23 mouse cellular contexts compared by ENCODE assay signal in genomic region chr11:80589387-80589786, GRCm38 (mm10).
A peak's percentile ranks its signal among the peaks of the same experiment; 100 is the strongest.
DNase-seq lines count a peak whose midpoint lies in the region; ATAC-seq and TF ChIP-seq lines count a peak whose summit lies in the region.
"Had no signal": no experiment of that assay in that cellular context is flagged by ENCODE, and none has a peak within 500 bp of the region (broad histone marks: within the 10 kb centered on the region; RNA-seq: fewer than 3 reads in every experiment).

No protein-coding gene starts in this region.

- dilution Hi-C loops in CH12.LX (cut with MboI; ENCODE audit: extremely low pct_ligation_motif_present, extremely low pct_unique_long_range_greater_than_20kb, low sequenced_read_pairs) = no loop called here

- DNase-seq in embryo, embryonic 11 days = peak; percentile 18
- DNase-seq in embryo, embryonic 9.5 days (ENCODE audit: extremely low spot score) = no peak
- DNase-seq in hindbrain, postnatal 0 days (ENCODE audit: low spot score) = no peak
- peak; percentile 51 for DNase-seq in CH12.LX (ENCODE audit: extremely low read depth)
- no peak for DNase-seq in T-cell, adult 2 months (ENCODE audit: low spot score)
- DNase-seq: adrenal gland, adult 8-10 months; adrenal gland, postnatal 14 days; adrenal gland, postnatal 36 days; B cell, adult 2 months; cerebellum, adult 11-12 months; cerebellum, adult 2 months; cerebellum, adult 9-10 months; cerebellum, postnatal 10 days; cerebellum, postnatal 25 days; forebrain, postnatal 0 days had no signal

- TF ChIP-seq POLR2A in CH12.LX (IDR thresholded peaks at IDR 0.05; ENCODE audit: low read depth, low read length) = no peak
- no peak for TF ChIP-seq POLR2A in myocyte (IDR thresholded peaks at IDR 0.05; ENCODE audit: insufficient read length, low read depth)

- H3K36me3 ChIP-seq in hindbrain, postnatal 0 days (ENCODE audit: insufficient read depth, low read length) = no peaks in the 10 kb centered on the region
- H3K36me3 ChIP-seq in hindbrain, embryonic 13.5 days = peaks cover 9% of the 10 kb centered on the region
- H3K36me3 ChIP-seq in CH12.LX (replicated peaks in 1 of 2; ENCODE audit: control insufficient read depth in 1 of 2, insufficient read depth in 1 of 2, low read length in 1 of 2) = peaks cover 7 to 22% of the 10 kb centered on the region in 2 experiments
- no peaks in the 10 kb centered on the region for H3K36me3 ChIP-seq in myocyte (ENCODE audit: control insufficient read depth, insufficient read depth)
- H3K36me3 ChIP-seq: embryonic facial prominence, embryonic 10.5 days; forebrain, embryonic 15.5 days had no signal

- no peak; the same call in none of the 2 replicates for TF ChIP-seq RAD21 in CH12.LX (IDR thresholded peaks at IDR 0.05; ENCODE audit: low read depth, low read length)

- 0 out of 2 replicates have a peak overlapping the region, but pooled peaks have one; percentile 3 for H3K27ac ChIP-seq in hindbrain, postnatal 0 days
- no peak overlapping the region for H3K27ac ChIP-seq in hindbrain, embryonic 13.5 days
- H3K27ac ChIP-seq in CH12.LX (ENCODE audit: insufficient read depth, low read depth) = no peak overlapping the region
- H3K27ac ChIP-seq: embryonic facial prominence, embryonic 10.5 days; embryonic facial prominence, embryonic 12.5 days; forebrain, embryonic 13.5 days; forebrain, embryonic 15.5 days had no signal

- no peaks in the 10 kb centered on the region for H3K9me3 ChIP-seq in hindbrain, postnatal 0 days (ENCODE audit: low read length)
- H3K9me3 ChIP-seq in hindbrain, embryonic 13.5 days = no peaks in the 10 kb centered on the region
- peaks cover 4% of the 10 kb centered on the region for H3K9me3 ChIP-seq in CH12.LX (replicated peaks; ENCODE audit: low read length)
- H3K9me3 ChIP-seq: embryonic facial prominence, embryonic 10.5 days; embryonic facial prominence, embryonic 12.5 days; forebrain, embryonic 15.5 days had no signal

- no peak for ATAC-seq in hindbrain, postnatal 0 days
- ATAC-seq in hindbrain, embryonic 13.5 days (ENCODE audit: low FRiP score) = no peak
- ATAC-seq: activated CD4-positive, CD25-positive, alpha-beta regulatory T cell, adult 4 months; CD4-positive, CD25-positive, alpha-beta regulatory T cell, adult 4 months; forebrain, embryonic 13.5 days; forebrain, embryonic 15.5 days; forebrain, postnatal 0 days had no signal

- peak; percentile 92 for TF ChIP-seq EP300 in CH12.LX (IDR thresholded peaks at IDR 0.05; ENCODE audit: low read length)

- H3K27me3 ChIP-seq in hindbrain, postnatal 0 days (ENCODE audit: insufficient read depth, low read length) = no peaks in the 10 kb centered on the region
- peaks cover 3% of the 10 kb centered on the region; the same call in 1 of the 2 replicates for H3K27me3 ChIP-seq in hindbrain, embryonic 13.5 days
- no peaks in the 10 kb centered on the region for H3K27me3 ChIP-seq in CH12.LX (replicated peaks)
- no peaks in the 10 kb centered on the region for H3K27me3 ChIP-seq in myocyte (ENCODE audit: control insufficient read depth, insufficient read depth, insufficient read length)
- H3K27me3 ChIP-seq: embryonic facial prominence, embryonic 12.5 days; forebrain, embryonic 15.5 days had no signal

- no peak overlapping the region for H3K4me3 ChIP-seq in hindbrain, postnatal 0 days (ENCODE audit: low read length)
- no peak overlapping the region for H3K4me3 ChIP-seq in hindbrain, embryonic 13.5 days
- peak overlapping the region in 2 of 3 experiments; percentile 3 to 9 for H3K4me3 ChIP-seq in CH12.LX (replicated peaks in 1 of 3; ENCODE audit: low read depth in 2 of 3, low read length in 2 of 3, poor library complexity in 1 of 3)
- H3K4me3 ChIP-seq in myocyte = no peak overlapping the region
- H3K4me3 ChIP-seq: embryonic facial prominence, embryonic 10.5 days; embryonic facial prominence, embryonic 12.5 days; forebrain, embryonic 13.5 days; forebrain, embryonic 15.5 days had no signal

- WGBS in hindbrain, postnatal 0 days = 58% methylated on average over 5 of the region's 5 CpGs
- 58% methylated on average over 5 of the region's 5 CpGs for WGBS in hindbrain, embryonic 13.5 days

- TF ChIP-seq CTCF in hindbrain, postnatal 0 days (IDR thresholded peaks at IDR 0.05; ENCODE audit: low read depth) = no peak
- no peak for TF ChIP-seq CTCF in CH12.LX (conservative IDR thresholded peaks at IDR 0.05 in 1 of 2, IDR thresholded peaks at IDR 0.05 in 1 of 2; ENCODE audit: low read depth in 2 of 2, low read length in 2 of 2)

- H3K4me2 ChIP-seq in hindbrain, postnatal 0 days (ENCODE audit: low read depth, low read length) = no peak overlapping the region
- no peak overlapping the region for H3K4me2 ChIP-seq in hindbrain, embryonic 13.5 days
- H3K4me2 ChIP-seq in CH12.LX (ENCODE audit: insufficient read depth, low read depth, poor library complexity, severe bottlenecking) (peak overlapping the region; percentile 58), myocyte (ENCODE audit: low read depth) (peak overlapping the region; percentile 8)
- H3K4me2 ChIP-seq: embryonic facial prominence, embryonic 12.5 days; forebrain, embryonic 13.5 days; forebrain, embryonic 15.5 days had no signal

- no peaks in the 10 kb centered on the region for H3K79me2 ChIP-seq in CH12.LX (replicated peaks; ENCODE audit: control insufficient read depth, extremely low read depth, insufficient read depth, poor library complexity, severe bottlenecking)
- H3K79me2 ChIP-seq in myocyte (ENCODE audit: control insufficient read depth, insufficient read depth) = no peaks in the 10 kb centered on the region

- in situ Hi-C loops in CH12.LX (cut with MboI; ENCODE audit: low pct_ligation_motif_present, low pct_unique_long_range_greater_than_20kb, low sequenced_read_pairs) = no loop called here

- no peaks in the 10 kb centered on the region for H3K4me1 ChIP-seq in hindbrain, postnatal 0 days (ENCODE audit: insufficient read depth, low read length)
- peaks cover 7% of the 10 kb centered on the region; the same call in 1 of the 2 replicates for H3K4me1 ChIP-seq in hindbrain, embryonic 13.5 days (replicated peaks)
- peaks cover 18 to 33% of the 10 kb centered on the region in 2 experiments for H3K4me1 ChIP-seq in CH12.LX (ENCODE audit: control insufficient read depth in 1 of 2, insufficient read depth in 2 of 2)
- H3K4me1 ChIP-seq: forebrain, embryonic 15.5 days had no signal

- H3ac ChIP-seq in myocyte (ENCODE audit: control insufficient read depth, insufficient read length) = no peak overlapping the region

- no peak overlapping the region for H3K9ac ChIP-seq in hindbrain, postnatal 0 days (replicated peaks; ENCODE audit: low read length)
- H3K9ac ChIP-seq in hindbrain, embryonic 13.5 days = no peak overlapping the region
- H3K9ac ChIP-seq in CH12.LX (ENCODE audit: insufficient read depth, low read depth) = peak overlapping the region; percentile 58
- H3K9ac ChIP-seq: embryonic facial prominence, embryonic 12.5 days; forebrain, embryonic 13.5 days; forebrain, embryonic 15.5 days; forebrain, postnatal 0 days had no signal

TF ChIP-seq in CH12.LX, 34 proteins besides CTCF, POLR2A, EP300 and RAD21 (continues in another document):
- peak; percentile 29; the same call in 1 of the 2 replicates for TF ChIP-seq ZNF384 (IDR thresholded peaks at IDR 0.05; ENCODE audit: low read depth, low read length)
- 0 out of 2 replicates have a peak, but pooled peaks have one; percentile 10 for TF ChIP-seq SMC3 (IDR thresholded peaks at IDR 0.05; ENCODE audit: low read depth, low read length)
- peak; percentile 89 for TF ChIP-seq IRF4 (IDR thresholded peaks at IDR 0.05; ENCODE audit: low read depth, low read length)
- no peak for TF ChIP-seq ZKSCAN1 (IDR thresholded peaks at IDR 0.05; ENCODE audit: borderline replicate concordance, low read depth, low read length)
- TF ChIP-seq USF2 (conservative IDR thresholded peaks at IDR 0.05; ENCODE audit: low read depth, low read length) = no peak
- no peak for TF ChIP-seq ZC3H11A (IDR thresholded peaks at IDR 0.05; ENCODE audit: low read depth, low read length)
- no peak for TF ChIP-seq TBP (conservative IDR thresholded peaks at IDR 0.05; ENCODE audit: low read depth, low read length)
- no peak for TF ChIP-seq POLR2AphosphoS2 (IDR thresholded peaks at IDR 0.05; ENCODE audit: low read depth, low read length)
- TF ChIP-seq MYC (IDR thresholded peaks at IDR 0.05; ENCODE audit: low read depth, low read length) = no peak
- peak; percentile 91 for TF ChIP-seq JUND (conservative IDR thresholded peaks at IDR 0.05; ENCODE audit: low read depth, low read length)
- no peak for TF ChIP-seq NRF1 (IDR thresholded peaks at IDR 0.05; ENCODE audit: low read depth, low read length)
- no peak; the same call in 1 of the 2 replicates for TF ChIP-seq ELF1 (IDR thresholded peaks at IDR 0.05; ENCODE audit: low read depth, low read length)
- no peak for TF ChIP-seq HCFC1 (IDR thresholded peaks at IDR 0.05; ENCODE audit: low read depth, low read length)
- no peak for TF ChIP-seq CHD1 (IDR thresholded peaks at IDR 0.05; ENCODE audit: low read depth, low read length)
- no peak for TF ChIP-seq GABPA (IDR thresholded peaks at IDR 0.05; ENCODE audit: insufficient replicate concordance, low read depth, low read length)

TF ChIP-seq in myocyte, 11 proteins besides CTCF, POLR2A, EP300 and RAD21:
- TF ChIP-seq SRF (IDR thresholded peaks at IDR 0.05; ENCODE audit: control insufficient read depth, insufficient read length, low read depth) (no peak), MYOG (IDR thresholded peaks at IDR 0.05; ENCODE audit: control insufficient read depth in 1 of 3, insufficient read depth in 1 of 3, insufficient read length in 2 of 3, low read depth in 2 of 3) (peak in 1 of 3 experiments; percentile 22)

Comparison
In these comparisons a context has a peak if more than half of its experiments do, and no peak if none do; other contexts are left out.
1. DNase-seq: peak in embryo, embryonic 11 days (single experiment) and CH12.LX (single experiment); none in embryo, embryonic 9.5 days (single experiment), hindbrain, postnatal 0 days (single experiment) and T-cell, adult 2 months (single experiment).
2. H3K4me2 ChIP-seq: peak in CH12.LX (single experiment) and myocyte (single experiment); none in hindbrain, postnatal 0 days (single experiment) and hindbrain, embryonic 13.5 days (single experiment).
3. H3K4me3 ChIP-seq: peak in CH12.LX (2 of 3); none in hindbrain, postnatal 0 days (single experiment), hindbrain, embryonic 13.5 days (single experiment) and myocyte (single experiment).